Mouse (Mus musculus) CD4-positive, CD25-positive, alpha-beta regulatory T cell, adult 2 months (primary cell): ENCODE results near the gene Serpinc1.
"Not testable (repeated sequence)": the region's sequence is repeated elsewhere in the genome, so short reads cannot be mapped to it uniquely, and the experiment has no call there.

Experiments
- DNase-seq: peaks from one replicate; pipeline ENCODE4 v3.0.0-alpha.2; 2012; ENCODE audit warnings: low read depth, low spot score

Gene Serpinc1

GRCm38 (mm10) chr1:161025410-161026210, 47.2 kb downstream of the Serpinc1 start:
- DNase-seq = no peak

GRCm38 (mm10) chr1:161027196-161027595, 48.8 kb downstream of the Serpinc1 start:
- DNase-seq = no peak

GRCm38 (mm10) chr1:161028427-161028826, 50.0 kb downstream of the Serpinc1 start:
- not testable (repeated sequence) for DNase-seq

GRCm38 (mm10) chr1:161030058-161030457, 51.7 kb downstream of the Serpinc1 start:
- DNase-seq = no peak

GRCm38 (mm10) chr1:161031881-161032280, 53.5 kb downstream of the Serpinc1 start:
- DNase-seq = no peak

GRCm38 (mm10) chr1:161032345-161032744, 54.0 kb downstream of the Serpinc1 start:
- DNase-seq = no peak

GRCm38 (mm10) chr1:161033856-161034434, 55.6 kb downstream of the Serpinc1 start:
- peak; percentile 35 for DNase-seq

GRCm38 (mm10) chr1:161034435-161035280, 56.3 kb downstream of the Serpinc1 start, which contains the start of gene Zbtb37:
Zbtb37 (minus strand) TSS chr1:161034849.
- peak; percentile 99 for DNase-seq

GRCm38 (mm10) chr1:161035281-161035785, 56.9 kb downstream of the Serpinc1 start:
- DNase-seq = no peak

GRCm38 (mm10) chr1:161035786-161036404, 57.5 kb downstream of the Serpinc1 start:
- DNase-seq = peak; percentile 51

- peak; percentile 33 for DNase-seq
Observed at GRCm38 (mm10) chr1:161036411-161036841, 58.0 kb downstream of the Serpinc1 start.

GRCm38 (mm10) chr1:161037026-161037425, 58.6 kb downstream of the Serpinc1 start:
- DNase-seq = no peak

- peak; percentile 11 for DNase-seq
Observed at GRCm38 (mm10) chr1:161037599-161037998, 59.2 kb downstream of the Serpinc1 start.

GRCm38 (mm10) chr1:161038004-161038403, 59.6 kb downstream of the Serpinc1 start:
- peak; percentile 12 for DNase-seq

- peak; percentile 19 for DNase-seq
Observed at GRCm38 (mm10) chr1:161038968-161039721, 60.8 kb downstream of the Serpinc1 start.

- peak; percentile 15 for DNase-seq
Observed at GRCm38 (mm10) chr1:161039741-161040425, 61.5 kb downstream of the Serpinc1 start.

GRCm38 (mm10) chr1:161040426-161040770, 62.0 kb downstream of the Serpinc1 start:
- no peak for DNase-seq

GRCm38 (mm10) chr1:161040855-161041254, 62.5 kb downstream of the Serpinc1 start:
- DNase-seq = no peak

GRCm38 (mm10) chr1:161041261-161042020, 63.1 kb downstream of the Serpinc1 start:
- DNase-seq = no peak
